Mouse (Mus musculus): ENCODE data around the gene Mapk8. TPM values are rescaled to one million over a fixed set of nuclear protein-coding genes. Genes with fewer than 3 reads are reported as not detected.
A peak's percentile ranks its signal among the peaks of the same experiment; 100 is the strongest.

The Mapk8 gene
- total RNA-seq, 2 experiments from 2014 or later = 38.8 to 53.8 TPM

GRCm38 (mm10) chr14:33352890-33353289 is 94.1 kb downstream of the Mapk8 start:
- no peak for ATAC-seq (replicated peaks; ENCODE audit: poor library complexity, severe bottlenecking)

GRCm38 (mm10) chr14:33351984-33352722 is 94.8 kb downstream of the Mapk8 start:
- no peak; the same call in 1 of the 2 replicates for ATAC-seq (replicated peaks; ENCODE audit: poor library complexity, severe bottlenecking)

- no peak; the same call in 1 of the 2 replicates for ATAC-seq (replicated peaks; ENCODE audit: poor library complexity, severe bottlenecking)
These were observed 95.9 kb downstream of the Mapk8 start for GRCm38 (mm10) chr14:33351019-33351418.

GRCm38 (mm10) chr14:33348146-33348545 is 98.8 kb downstream of the Mapk8 start:
- ATAC-seq (replicated peaks; ENCODE audit: poor library complexity, severe bottlenecking) = no peak

- ATAC-seq (replicated peaks; ENCODE audit: poor library complexity, severe bottlenecking) = 0 out of 2 replicates have a peak, but pooled peaks have one; percentile 12
These were observed 99.2 kb downstream of the Mapk8 start for GRCm38 (mm10) chr14:33347738-33348137.

- ATAC-seq (replicated peaks; ENCODE audit: poor library complexity, severe bottlenecking) = no peak
These were observed 100.4 kb downstream of the Mapk8 start for GRCm38 (mm10) chr14:33346546-33346945.

- no peak for ATAC-seq (replicated peaks; ENCODE audit: poor library complexity, severe bottlenecking)
These were observed 103.7 kb downstream of the Mapk8 start for GRCm38 (mm10) chr14:33343131-33343725.

- ATAC-seq (replicated peaks; ENCODE audit: poor library complexity, severe bottlenecking) = no peak
These were observed 108.3 kb downstream of the Mapk8 start for GRCm38 (mm10) chr14:33338684-33339083.

- ATAC-seq (replicated peaks; ENCODE audit: poor library complexity, severe bottlenecking) = no peak
These were observed 111.2 kb downstream of the Mapk8 start for GRCm38 (mm10) chr14:33335733-33336132.

- no peak for ATAC-seq (replicated peaks; ENCODE audit: poor library complexity, severe bottlenecking)
These were observed 112.6 kb downstream of the Mapk8 start for GRCm38 (mm10) chr14:33334402-33334801.

GRCm38 (mm10) chr14:33333833-33334232 is 113.1 kb downstream of the Mapk8 start:
- peak; percentile 77 for ATAC-seq (replicated peaks; ENCODE audit: poor library complexity, severe bottlenecking)

- ATAC-seq (replicated peaks; ENCODE audit: poor library complexity, severe bottlenecking) = no peak
These were observed 115.3 kb downstream of the Mapk8 start for GRCm38 (mm10) chr14:33331627-33332026.

- ATAC-seq (replicated peaks; ENCODE audit: poor library complexity, severe bottlenecking) = no peak
These were observed 116.0 kb downstream of the Mapk8 start for GRCm38 (mm10) chr14:33330986-33331385.

- no peak for ATAC-seq (replicated peaks; ENCODE audit: poor library complexity, severe bottlenecking)
These were observed 117.6 kb downstream of the Mapk8 start for GRCm38 (mm10) chr14:33329297-33329805.

GRCm38 (mm10) chr14:33328369-33328768 is 118.6 kb downstream of the Mapk8 start:
- ATAC-seq (replicated peaks; ENCODE audit: poor library complexity, severe bottlenecking) = no peak

Other genes with a start within 250 kb of the Mapk8 start
- 0.47 TPM in 1 of 2 replicates, not detected in the other for gene Arhgap22, start 233.1 kb downstream of the Mapk8 start, total RNA-seq (2014; fragmentation: Nextera tagmentation)
- gene Arhgap22, start 233.1 kb downstream of the Mapk8 start, total RNA-seq (2017) = 1.3 TPM in 1 of 2 replicates, not detected in the other
- gene Frmpd2, start 24.5 kb upstream of the Mapk8 start, total RNA-seq (2014; fragmentation: Nextera tagmentation) = not detected in 2 replicates
- gene Frmpd2, start 24.5 kb upstream of the Mapk8 start, total RNA-seq (2017) = not detected in 2 replicates
- not detected in 2 replicates for gene Ptpn20, start 142.0 kb upstream of the Mapk8 start, total RNA-seq (2014; fragmentation: Nextera tagmentation)
- gene Ptpn20, start 142.0 kb upstream of the Mapk8 start, total RNA-seq (2017) = not detected in 2 replicates